Mouse (Mus musculus): ENCODE data around the gene Rasip1.

Gene Rasip1

GRCm38 (mm10) chr7:45627261-45627660 is at the start of gene Rasip1:
Gene Rasip1, plus strand, starts transcription at chr7:45627488.
- DNase-seq (ENCODE audit: low spot score), result no peak

- DNase-seq (ENCODE audit: low spot score), result no peak
Observed at GRCm38 (mm10) chr7:45585923-45586322, 41.4 kb upstream of the Rasip1 start.

- DNase-seq (ENCODE audit: low spot score), result no peak
Observed at GRCm38 (mm10) chr7:45587631-45588592, 39.4 kb upstream of the Rasip1 start.

GRCm38 (mm10) chr7:45589173-45589572 is 38.1 kb upstream of the Rasip1 start:
- DNase-seq (ENCODE audit: low spot score), result peak; percentile 84

- DNase-seq (ENCODE audit: low spot score), result no peak
Observed at GRCm38 (mm10) chr7:45589898-45590297, 37.4 kb upstream of the Rasip1 start.

GRCm38 (mm10) chr7:45590874-45591273 is 36.4 kb upstream of the Rasip1 start:
- peak; percentile 36 for DNase-seq (ENCODE audit: low spot score)

- no peak for DNase-seq (ENCODE audit: low spot score)
Observed at GRCm38 (mm10) chr7:45591880-45592279, 35.4 kb upstream of the Rasip1 start.

- DNase-seq (ENCODE audit: low spot score), result peak; percentile 66
Observed at GRCm38 (mm10) chr7:45593118-45593815, 34.0 kb upstream of the Rasip1 start.

- DNase-seq (ENCODE audit: low spot score), result no peak
Observed at GRCm38 (mm10) chr7:45595176-45595575, 32.1 kb upstream of the Rasip1 start.

- no peak for DNase-seq (ENCODE audit: low spot score)
Observed at GRCm38 (mm10) chr7:45596107-45596506, 31.2 kb upstream of the Rasip1 start.

GRCm38 (mm10) chr7:45597013-45597412 is 30.3 kb upstream of the Rasip1 start:
- no peak for DNase-seq (ENCODE audit: low spot score)

GRCm38 (mm10) chr7:45597527-45597926 is 29.8 kb upstream of the Rasip1 start:
- no peak for DNase-seq (ENCODE audit: low spot score)

- no peak for DNase-seq (ENCODE audit: low spot score)
Observed at GRCm38 (mm10) chr7:45598960-45599879, 28.1 kb upstream of the Rasip1 start.

GRCm38 (mm10) chr7:45605704-45606289 is 21.5 kb upstream of the Rasip1 start:
- no peak for DNase-seq (ENCODE audit: low spot score)

- DNase-seq (ENCODE audit: low spot score), result no peak
Observed at GRCm38 (mm10) chr7:45609511-45609910, 17.8 kb upstream of the Rasip1 start.

GRCm38 (mm10) chr7:45616277-45616676 is 11.0 kb upstream of the Rasip1 start:
- DNase-seq (ENCODE audit: low spot score), result no peak

- DNase-seq (ENCODE audit: low spot score), result no peak
Observed at GRCm38 (mm10) chr7:45617042-45617695, 10.1 kb upstream of the Rasip1 start, which contains the start of gene Fut1. Gene Fut1, plus strand, starts transcription at chr7:45617289.

GRCm38 (mm10) chr7:45618316-45618715 is 9.0 kb upstream of the Rasip1 start:
- no peak for DNase-seq (ENCODE audit: low spot score)

GRCm38 (mm10) chr7:45619592-45619991 is 7.7 kb upstream of the Rasip1 start:
- no peak for DNase-seq (ENCODE audit: low spot score)

GRCm38 (mm10) chr7:45621443-45621842 is 5.8 kb upstream of the Rasip1 start, which contains the start of gene Izumo1:
Gene Izumo1, plus strand, starts transcription at chr7:45621811.
- peak; percentile 57 for DNase-seq (ENCODE audit: low spot score)

GRCm38 (mm10) chr7:45623507-45623906 is 3.8 kb upstream of the Rasip1 start:
- no peak for DNase-seq (ENCODE audit: low spot score)

Data from c-Kit-positive CD71-positive TER-119-positive erythroid progenitor cells, embryonic 14.5 days (primary cell).